Mouse (Mus musculus) midbrain, embryonic 16.5 days (tissue): ENCODE results near the gene Cdk14. TPM values are rescaled to one million over a fixed set of nuclear protein-coding genes. Genes with fewer than 3 reads are reported as not detected.
"Not testable (repeated sequence)": the region's sequence is repeated elsewhere in the genome, so short reads cannot be mapped to it uniquely, and the experiment has no call there.

ENCODE experiments used
- ATAC-seq: fragments of 200-750 bp; cut with Nextera tagmentation; 2 replicates; pipeline ENCODE4 v1.8.0; 2017; ENCODE audit warnings: moderate TSS enrichment
- H3K27ac ChIP-seq: fragments of 300-500 bp; sonication (generic); 2 replicates; pipeline ENCODE4 v1.5.1; 2014; ENCODE audit warnings: mild to moderate bottlenecking, low read length, mixed read lengths
- H3K27me3 ChIP-seq: fragments of 300-500 bp; sonication (generic); 2 replicates; pipeline ENCODE4 v1.6.1; 2014; ENCODE audit warnings: low read depth, low read length, mixed read lengths; ENCODE audit not compliant: control insufficient read depth, insufficient read depth
- H3K36me3 ChIP-seq: fragments of 300-500 bp; sonication (generic); 2 replicates; pipeline ENCODE4 v1.6.1; 2014; ENCODE audit warnings: mild to moderate bottlenecking, low read length, moderate library complexity, mixed read lengths; ENCODE audit not compliant: control insufficient read depth, insufficient read depth
- H3K4me1 ChIP-seq: fragments of 300-500 bp; sonication (generic); 2 replicates; pipeline ENCODE4 v1.6.1; 2014; ENCODE audit warnings: mild to moderate bottlenecking, low read length, mixed read lengths; ENCODE audit not compliant: control insufficient read depth, insufficient read depth
- H3K4me2 ChIP-seq: fragments of 300-500 bp; sonication (generic); 2 replicates; pipeline ENCODE4 v1.6.1; 2014; ENCODE audit warnings: mild to moderate bottlenecking, low read length, mixed read lengths
- H3K4me3 ChIP-seq: fragments of 300-500 bp; sonication (generic); 2 replicates; pipeline ENCODE4 v1.5.1; 2014; ENCODE audit warnings: low read depth, mild to moderate bottlenecking, low read length, moderate library complexity, mixed read lengths
- H3K9ac ChIP-seq: fragments of 300-500 bp; sonication (generic); 2 replicates; pipeline ENCODE4 v1.6.1; 2014; ENCODE audit warnings: low read depth, low read length, mixed read lengths
- H3K9me3 ChIP-seq: fragments of 300-500 bp; sonication (generic); replicated peaks from 2 replicates; pipeline ENCODE4 v1.6.1; 2014; ENCODE audit warnings: mild to moderate bottlenecking, low read length, mixed read lengths; ENCODE audit not compliant: control insufficient read depth, poor library complexity, severe bottlenecking
- WGBS: fragments of 180-500 bp; shearing (Covaris S2); extraction: QIAGEN DNeasy Blood & Tissue Kit; methylation state at CpG from one replicate; pipeline ENCODE4 v1.1.7; 2014; 5-methylcytosine and 5-hydroxymethylcytosine counted together
- polyA plus RNA-seq: library from polyadenylated mRNA; unstranded; fragments of >200 nt; fragmentation: Nextera tagmentation; extraction: Ambion mirVana; gene quantifications from 2 replicates; pipeline ENCODE4 v1.2.1, GENCODE M21; 2015

Cdk14 gene
- polyA plus RNA-seq, 1 experiment from 2014 or later, result 44.6 TPM

- no peak for ATAC-seq
- H3K4me2 ChIP-seq, result no peak overlapping the region
- no peaks in the 10 kb centered on the region for H3K9me3 ChIP-seq
- H3K27me3 ChIP-seq, result no peaks in the 10 kb centered on the region
- H3K9ac ChIP-seq, result no peak overlapping the region
- no peak overlapping the region for H3K4me3 ChIP-seq
- H3K27ac ChIP-seq, result no peak overlapping the region
- no peaks in the 10 kb centered on the region for H3K4me1 ChIP-seq
- no peaks in the 10 kb centered on the region for H3K36me3 ChIP-seq
Measured at GRCm38 (mm10) chr5:5243648-5244047, 176.5 kb downstream of the Cdk14 start.

DNA sequence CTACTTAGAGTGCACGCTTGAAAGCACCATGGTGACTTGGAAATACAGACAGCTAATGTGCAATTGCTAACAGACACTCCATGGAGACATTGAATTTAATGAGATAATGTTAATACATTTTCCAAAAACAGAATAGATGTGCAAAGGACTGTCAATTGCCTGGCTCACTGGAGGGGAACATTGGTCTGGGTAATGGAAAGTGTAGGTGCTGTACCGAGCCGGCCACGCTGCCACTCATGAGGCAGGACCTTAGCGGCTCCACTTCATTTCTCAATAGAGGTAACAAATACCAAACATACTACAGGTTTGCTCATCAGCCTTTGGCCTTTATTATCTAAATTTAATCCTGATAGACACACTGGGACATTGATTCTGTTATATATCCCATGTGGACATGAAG lies 177.4 kb downstream of the Cdk14 start:
- WGBS, result 88% methylated on average over 5 of the region's 5 CpGs
- Histone ChIP-seq H3K27ac (no peak overlapping the region), H3K9me3 (0 out of 2 replicates have a peak, but pooled peaks cover 2% of the 10 kb centered on the region), H3K4me3 (no peak overlapping the region), H3K27me3 (no peaks in the 10 kb centered on the region), H3K4me1 (no peaks in the 10 kb centered on the region), H3K9ac (no peak overlapping the region), H3K36me3 (no peaks in the 10 kb centered on the region), H3K4me2 (no peak overlapping the region)
- no peak for ATAC-seq

DNA sequence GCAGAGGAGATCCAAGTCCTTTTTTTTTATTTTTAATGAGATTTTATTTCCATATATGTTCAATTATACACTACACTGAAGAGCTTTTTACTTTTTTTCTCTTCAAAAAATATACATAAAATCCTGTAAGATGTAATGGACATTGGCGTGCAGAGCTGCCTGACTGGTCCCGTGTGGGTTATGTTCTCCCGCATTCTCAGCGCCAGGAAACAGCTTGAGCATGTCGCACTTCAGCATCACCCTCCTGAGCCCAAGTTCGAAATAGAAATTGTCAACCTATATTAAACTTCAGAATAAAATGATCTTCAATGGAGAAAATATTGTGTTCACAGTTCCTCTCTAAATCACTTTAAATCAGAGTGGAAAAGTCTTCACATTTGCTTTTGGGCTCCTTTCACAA lies 179.0 kb downstream of the Cdk14 start:
- no peaks in the 10 kb centered on the region for H3K4me1 ChIP-seq
- no peaks in the 10 kb centered on the region for H3K36me3 ChIP-seq
- H3K4me3 ChIP-seq, result no peak overlapping the region
- ATAC-seq, result no peak
- no peak overlapping the region for H3K27ac ChIP-seq
- no peak overlapping the region for H3K9ac ChIP-seq
- no peaks in the 10 kb centered on the region for H3K27me3 ChIP-seq
- no peak overlapping the region for H3K4me2 ChIP-seq
- 78% methylated on average over 6 of the region's 6 CpGs for WGBS
- H3K9me3 ChIP-seq, result 0 out of 2 replicates have a peak, but pooled peaks cover 2% of the 10 kb centered on the region

- H3K9me3 ChIP-seq, result 0 out of 2 replicates have a peak, but pooled peaks cover 2% of the 10 kb centered on the region
- peak; percentile 42; the same call in 1 of the 2 replicates for ATAC-seq
- H3K36me3 ChIP-seq, result no peaks in the 10 kb centered on the region
- no peaks in the 10 kb centered on the region for H3K4me1 ChIP-seq
- WGBS, result 92% methylated on average over 3 of the region's 3 CpGs
- no peak overlapping the region for H3K27ac ChIP-seq
- H3K4me2 ChIP-seq, result no peak overlapping the region
- no peaks in the 10 kb centered on the region for H3K27me3 ChIP-seq
- H3K4me3 ChIP-seq, result no peak overlapping the region
- H3K9ac ChIP-seq, result no peak overlapping the region
Measured at GRCm38 (mm10) chr5:5240121-5240520, 180.0 kb downstream of the Cdk14 start.

GRCm38 (mm10) chr5:5234935-5235334 lies 185.2 kb downstream of the Cdk14 start:
- not testable (repeated sequence) for H3K36me3 ChIP-seq, H3K4me2 ChIP-seq, H3K4me3 ChIP-seq, H3K9me3 ChIP-seq, H3K9ac ChIP-seq, ATAC-seq, H3K4me1 ChIP-seq, H3K27me3 ChIP-seq, H3K27ac ChIP-seq
- 96% methylated on average over 10 of the region's 10 CpGs for WGBS

GRCm38 (mm10) chr5:5226966-5227365 lies 193.1 kb downstream of the Cdk14 start:
- ATAC-seq, result no peak
- no peak overlapping the region for H3K4me3 ChIP-seq
- 93% methylated on average over 4 of the region's 4 CpGs for WGBS
- no peaks in the 10 kb centered on the region for H3K27me3 ChIP-seq
- no peaks in the 10 kb centered on the region for H3K9me3 ChIP-seq
- no peaks in the 10 kb centered on the region for H3K4me1 ChIP-seq
- H3K4me2 ChIP-seq, result no peak overlapping the region
- no peaks in the 10 kb centered on the region for H3K36me3 ChIP-seq
- no peak overlapping the region for H3K27ac ChIP-seq
- no peak overlapping the region for H3K9ac ChIP-seq

GRCm38 (mm10) chr5:5211780-5212135 lies 208.4 kb downstream of the Cdk14 start:
- Histone ChIP-seq H3K36me3 (no peaks in the 10 kb centered on the region), H3K9me3 (no peaks in the 10 kb centered on the region), H3K27ac (no peak overlapping the region), H3K4me3 (no peak overlapping the region), H3K4me1 (no peaks in the 10 kb centered on the region), H3K4me2 (no peak overlapping the region), H3K27me3 (no peaks in the 10 kb centered on the region), H3K9ac (no peak overlapping the region)
- no peak for ATAC-seq
- WGBS, result 55% methylated on average over 1 of the region's 1 CpGs

DNA sequence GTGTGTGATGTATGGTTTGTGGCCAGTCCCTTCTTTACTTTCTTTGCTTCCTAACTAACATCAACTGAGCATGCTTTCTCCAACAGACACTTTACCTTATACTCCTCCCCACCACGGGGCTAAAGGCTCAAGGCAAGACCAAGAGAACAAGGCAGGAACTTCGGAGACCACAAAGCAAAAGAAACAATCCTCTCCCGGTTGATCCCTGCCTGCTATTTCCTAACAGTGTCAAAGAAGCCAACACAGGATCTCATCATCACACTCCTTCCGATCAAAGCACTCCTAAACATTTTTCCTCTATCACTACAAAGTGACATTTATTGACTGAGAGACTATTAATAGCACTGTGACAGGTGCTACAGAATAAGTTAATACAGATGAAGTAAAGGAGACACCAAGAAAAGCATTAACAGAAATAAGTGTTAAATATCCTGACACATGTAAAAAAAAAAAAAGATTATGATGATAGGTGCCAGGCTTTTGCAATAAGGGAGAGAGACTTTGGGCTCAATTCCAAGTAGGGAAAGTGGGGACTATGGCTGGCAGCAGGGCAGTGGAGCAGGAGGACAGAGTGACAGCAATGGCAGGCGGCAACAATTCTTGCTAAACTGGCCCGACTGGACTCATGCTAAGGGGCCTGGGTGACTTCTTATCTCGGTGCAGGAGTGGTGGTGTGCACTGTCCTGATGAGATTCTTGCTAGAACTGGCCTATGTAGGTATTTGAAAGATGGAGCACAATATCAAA lies 208.9 kb downstream of the Cdk14 start:
- no peak overlapping the region for H3K4me2 ChIP-seq
- no peak for ATAC-seq
- H3K9ac ChIP-seq, result no peak overlapping the region
- no peaks in the 10 kb centered on the region for H3K4me1 ChIP-seq
- no peaks in the 10 kb centered on the region for H3K27me3 ChIP-seq
- no peaks in the 10 kb centered on the region for H3K9me3 ChIP-seq
- H3K36me3 ChIP-seq, result no peaks in the 10 kb centered on the region
- 62% methylated on average over 7 of the region's 7 CpGs for WGBS
- no peak overlapping the region for H3K27ac ChIP-seq
- H3K4me3 ChIP-seq, result no peak overlapping the region

GRCm38 (mm10) chr5:5208016-5208415 lies 212.1 kb downstream of the Cdk14 start:
- Histone ChIP-seq H3K4me2 (no peak overlapping the region), H3K36me3 (no peaks in the 10 kb centered on the region), H3K27me3 (no peaks in the 10 kb centered on the region), H3K9me3 (no peaks in the 10 kb centered on the region), H3K4me3 (no peak overlapping the region), H3K4me1 (no peaks in the 10 kb centered on the region), H3K9ac (no peak overlapping the region), H3K27ac (no peak overlapping the region)
- ATAC-seq, result no peak
- 89% methylated on average over 4 of the region's 4 CpGs for WGBS
